Mouse (Mus musculus) midbrain, embryonic 11.5 days (tissue): ENCODE measurements around the gene Ren1. TPM values are rescaled to one million over a fixed set of nuclear protein-coding genes. Genes with fewer than 3 reads are reported as not detected.

Experiments
- ATAC-seq: fragments of 200-750 bp; cut with Nextera tagmentation; 2 replicates; pipeline ENCODE4 v1.8.0; 2017; ENCODE audit warnings: moderate TSS enrichment, moderate library complexity; ENCODE audit not compliant: low FRiP score
- DNase-seq: peaks from one replicate; pipeline ENCODE4 v3.0.0; 2015; ENCODE audit warnings: low spot score; ENCODE audit errors: missing footprints
- H3K27ac ChIP-seq: fragments of 300-500 bp; sonication (generic); 2 replicates; pipeline ENCODE4 v1.5.1; 2014; ENCODE audit warnings: low read depth, low read length
- H3K27me3 ChIP-seq: fragments of 300-500 bp; sonication (generic); 2 replicates; pipeline ENCODE4 v1.6.1; 2014; ENCODE audit warnings: mild to moderate bottlenecking, low read length, moderate library complexity, mixed read lengths; ENCODE audit not compliant: control insufficient read depth, insufficient read depth
- H3K36me3 ChIP-seq: fragments of 300-500 bp; sonication (generic); 2 replicates; pipeline ENCODE4 v1.6.1; 2014; ENCODE audit warnings: mild to moderate bottlenecking, low read length, moderate library complexity, mixed read lengths; ENCODE audit not compliant: control insufficient read depth, insufficient read depth
- H3K4me1 ChIP-seq: fragments of 300-500 bp; sonication (generic); 2 replicates; pipeline ENCODE4 v1.6.1; 2014; ENCODE audit warnings: low read length; ENCODE audit not compliant: control insufficient read depth, insufficient read depth
- H3K4me2 ChIP-seq: fragments of 300-500 bp; sonication (generic); 2 replicates; pipeline ENCODE4 v1.6.1; 2014; ENCODE audit warnings: mild to moderate bottlenecking, moderate library complexity
- H3K4me3 ChIP-seq: fragments of 300-500 bp; sonication (generic); 2 replicates; pipeline ENCODE4 v1.5.1; 2014; ENCODE audit warnings: low read depth, low read length
- H3K9ac ChIP-seq: fragments of 300-500 bp; sonication (generic); 2 replicates; pipeline ENCODE4 v1.6.1; 2014; ENCODE audit warnings: low read length
- H3K9me3 ChIP-seq: fragments of 300-500 bp; sonication (generic); 2 replicates; pipeline ENCODE4 v1.6.1; 2016; ENCODE audit warnings: low read length; ENCODE audit not compliant: control insufficient read depth
- WGBS: fragments of 180-500 bp; shearing (Covaris S2); extraction: QIAGEN DNeasy Blood & Tissue Kit; methylation state at CpG from one replicate; pipeline ENCODE4 v1.1.7; 2014; 5-methylcytosine and 5-hydroxymethylcytosine counted together
- polyA plus RNA-seq: library from polyadenylated mRNA; unstranded; fragments of >200 nt; fragmentation: Nextera tagmentation; extraction: Ambion mirVana; gene quantifications from 2 replicates; pipeline ENCODE4 v1.2.1, GENCODE M21; 2014

Ren1 gene
- polyA plus RNA-seq, 1 experiment from 2014 or later: not detected

- DNase-seq (no peak), ATAC-seq (no peak)
- no peaks in the 10 kb centered on the region for H3K36me3 ChIP-seq
- no peak overlapping the region for H3K9ac ChIP-seq
- H3K9me3 ChIP-seq: no peaks in the 10 kb centered on the region
- H3K27ac ChIP-seq: no peak overlapping the region
- 84% methylated on average over 4 of the region's 4 CpGs for WGBS
- peaks cover 2% of the 10 kb centered on the region; the same call in 1 of the 2 replicates for H3K4me1 ChIP-seq
- H3K4me2 ChIP-seq: no peak overlapping the region
- H3K27me3 ChIP-seq: no peaks in the 10 kb centered on the region
- no peak overlapping the region for H3K4me3 ChIP-seq
Observed at GRCm38 (mm10) chr1:133316577-133316976, 33.7 kb upstream of the Ren1 start.

DNA sequence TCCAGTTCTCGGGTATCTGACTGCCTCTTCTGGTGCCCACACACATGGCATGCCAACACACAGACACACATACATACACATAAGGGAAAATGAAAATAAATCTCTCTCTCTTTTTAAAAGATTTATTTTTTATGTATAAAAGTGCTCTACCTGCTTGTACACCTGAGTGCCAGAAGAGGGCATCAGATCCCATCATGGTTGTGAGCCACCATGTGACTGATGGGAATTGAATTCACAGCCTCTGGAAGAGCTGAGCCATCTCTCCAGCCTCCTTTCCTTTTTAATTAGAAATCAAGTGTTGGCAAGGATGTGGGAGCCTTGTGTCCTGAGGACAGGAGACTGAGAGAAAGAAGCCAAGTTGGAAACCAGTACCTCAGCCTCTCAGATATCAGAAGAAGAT lies 33.2 kb upstream of the Ren1 start:
- no peak for ATAC-seq

DNA sequence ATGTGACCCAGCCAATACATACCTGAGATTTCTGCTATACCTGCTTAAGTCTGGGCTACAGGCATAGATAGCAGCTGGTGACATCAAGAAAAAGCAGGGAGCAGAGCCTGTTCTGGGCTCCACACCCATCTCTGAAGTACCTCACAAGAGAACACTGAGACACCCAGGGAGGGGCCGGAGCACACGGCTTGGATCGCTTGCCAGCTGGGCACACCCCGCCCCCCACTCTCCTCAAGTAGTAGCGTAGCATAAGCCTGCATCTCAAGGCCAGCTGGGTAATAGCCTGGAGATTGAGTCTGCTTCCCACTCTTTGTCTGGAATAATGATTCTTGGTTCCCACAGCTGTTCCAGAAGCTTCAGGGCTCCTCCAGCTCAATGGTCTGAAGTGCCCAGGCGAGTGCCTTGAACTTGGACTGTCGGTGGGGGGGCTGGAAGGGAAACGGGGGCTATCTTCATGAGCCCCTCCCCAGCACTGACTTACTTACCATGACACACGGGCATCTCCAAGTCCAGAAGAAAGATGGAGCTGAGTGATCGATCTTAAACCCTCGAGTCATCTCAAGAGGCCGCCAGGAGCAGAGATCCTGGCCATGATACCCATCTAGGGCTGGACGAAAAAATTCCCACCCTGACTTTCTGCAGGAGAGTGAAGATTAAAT lies 28.9 kb upstream of the Ren1 start, which contains the start of gene Kiss1:
Kiss1 (plus strand) TSS at position 609 of the 659 bp plus-strand sequence.
- Histone ChIP-seq H3K4me1 (no peaks in the 10 kb centered on the region), H3K36me3 (no peaks in the 10 kb centered on the region), H3K4me2 (no peak within 1 kb of the TSS), H3K27me3 (no peaks in the 10 kb centered on the region), H3K9me3 (no peaks in the 10 kb centered on the region), H3K4me3 (no peak within 1 kb of the TSS), H3K9ac (no peak within 1 kb of the TSS), H3K27ac (no peak within 1 kb of the TSS)
- 83% methylated on average over 13 of the region's 13 CpGs for WGBS
- DNase-seq (no peak), ATAC-seq (no peak)

More for the DNA sequence above, 33.2 kb upstream of the Ren1 start:
- DNase-seq: no peak
- Histone ChIP-seq H3K4me1 (no peaks in the 10 kb centered on the region; the same call in 1 of the 2 replicates), H3K4me2 (no peak overlapping the region), H3K4me3 (no peak overlapping the region), H3K9me3 (no peaks in the 10 kb centered on the region), H3K9ac (no peak overlapping the region), H3K27me3 (no peaks in the 10 kb centered on the region), H3K27ac (no peak overlapping the region), H3K36me3 (no peaks in the 10 kb centered on the region)
- 71% methylated on average over 1 of the region's 1 CpGs for WGBS

DNA sequence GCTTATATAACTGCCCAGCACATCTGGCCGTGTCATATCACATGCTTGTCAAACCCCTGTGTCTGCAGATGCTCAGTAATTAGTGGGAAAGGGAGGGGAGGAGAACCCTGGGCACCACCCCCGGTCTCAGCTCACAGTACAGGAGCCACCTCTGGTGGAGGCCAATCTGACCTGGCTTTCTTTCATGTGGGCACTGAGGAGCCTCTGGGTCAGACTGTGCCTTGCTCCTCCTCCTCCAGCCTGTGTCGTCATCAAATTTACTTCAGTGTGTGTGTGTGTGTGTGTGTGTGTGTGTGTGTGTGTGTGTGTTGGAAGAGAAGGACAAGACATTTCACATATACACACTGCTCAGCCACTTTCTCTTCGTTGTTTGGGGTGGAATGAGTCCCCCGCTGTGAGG lies 27.0 kb upstream of the Ren1 start:
- 67% methylated on average over 5 of the region's 5 CpGs for WGBS
- Histone ChIP-seq H3K36me3 (no peaks in the 10 kb centered on the region), H3K27ac (no peak overlapping the region), H3K9me3 (no peaks in the 10 kb centered on the region), H3K9ac (no peak overlapping the region), H3K4me3 (no peak overlapping the region), H3K4me1 (peaks cover 2% of the 10 kb centered on the region; the same call in 1 of the 2 replicates), H3K27me3 (no peaks in the 10 kb centered on the region), H3K4me2 (no peak overlapping the region)
- ATAC-seq (no peak), DNase-seq (no peak)

GRCm38 (mm10) chr1:133325951-133326350 lies 24.4 kb upstream of the Ren1 start:
- H3K27ac ChIP-seq: no peak overlapping the region
- ATAC-seq (no peak), DNase-seq (no peak)
- no peaks in the 10 kb centered on the region for H3K36me3 ChIP-seq
- H3K27me3 ChIP-seq: peaks cover 12% of the 10 kb centered on the region; the same call in 1 of the 2 replicates
- H3K4me2 ChIP-seq: no peak overlapping the region
- H3K4me3 ChIP-seq: no peak overlapping the region
- WGBS: 86% methylated on average over 8 of the region's 8 CpGs
- H3K4me1 ChIP-seq: peaks cover 15% of the 10 kb centered on the region
- no peak overlapping the region for H3K9ac ChIP-seq
- H3K9me3 ChIP-seq: no peaks in the 10 kb centered on the region

GRCm38 (mm10) chr1:133327094-133327493 lies 23.2 kb upstream of the Ren1 start:
- Histone ChIP-seq H3K9ac (no peak overlapping the region), H3K27me3 (peaks cover 12% of the 10 kb centered on the region; the same call in 1 of the 2 replicates), H3K36me3 (no peaks in the 10 kb centered on the region), H3K9me3 (no peaks in the 10 kb centered on the region), H3K4me3 (no peak overlapping the region), H3K4me1 (peaks cover 18% of the 10 kb centered on the region), H3K4me2 (no peak overlapping the region), H3K27ac (no peak overlapping the region)
- no peak for DNase-seq
- 61% methylated on average over 5 of the region's 5 CpGs for WGBS
- ATAC-seq: no peak

- Histone ChIP-seq H3K27ac (no peak overlapping the region), H3K4me1 (peaks cover 18% of the 10 kb centered on the region), H3K4me3 (no peak overlapping the region), H3K4me2 (no peak overlapping the region), H3K9me3 (no peaks in the 10 kb centered on the region), H3K9ac (no peak overlapping the region), H3K27me3 (peaks cover 12% of the 10 kb centered on the region; the same call in 1 of the 2 replicates), H3K36me3 (no peaks in the 10 kb centered on the region)
- ATAC-seq (peak; percentile 45; the same call in 1 of the 2 replicates), DNase-seq (no peak)
- WGBS: 57% methylated on average over 6 of the region's 6 CpGs
Observed at GRCm38 (mm10) chr1:133328299-133328795, 22.0 kb upstream of the Ren1 start.

- DNase-seq: peak; percentile 93
- ATAC-seq: no peak
- peak overlapping the region; percentile 19 for H3K4me3 ChIP-seq
- H3K27ac ChIP-seq: no peak overlapping the region
- H3K9ac ChIP-seq: peak overlapping the region; percentile 58
- WGBS: 7% methylated on average over 34 of the region's 34 CpGs
- H3K4me1 ChIP-seq: peaks cover 18% of the 10 kb centered on the region
- no peaks in the 10 kb centered on the region for H3K9me3 ChIP-seq
- H3K36me3 ChIP-seq: no peaks in the 10 kb centered on the region
- peaks cover 12% of the 10 kb centered on the region; the same call in 1 of the 2 replicates for H3K27me3 ChIP-seq
- H3K4me2 ChIP-seq: peak overlapping the region; percentile 58
Observed at GRCm38 (mm10) chr1:133328896-133329637, 21.2 kb upstream of the Ren1 start.

DNA sequence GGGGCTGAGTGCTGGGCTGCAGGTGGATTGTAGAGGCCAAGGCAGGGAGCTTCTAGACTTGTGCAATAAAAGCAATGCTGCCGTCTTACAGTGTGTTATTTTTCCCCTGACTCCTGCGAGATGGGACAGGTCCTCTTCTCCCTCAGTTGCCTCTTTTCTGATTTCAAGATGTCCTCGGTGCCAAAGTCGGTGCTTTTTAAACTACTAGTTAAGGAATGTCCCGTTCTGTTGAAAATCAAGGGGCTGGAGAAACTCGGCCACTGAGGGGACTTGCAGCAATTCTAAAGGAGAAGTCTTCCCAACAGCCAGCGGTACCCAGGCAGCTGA lies 20.7 kb upstream of the Ren1 start:
- Histone ChIP-seq H3K9me3 (no peaks in the 10 kb centered on the region), H3K9ac (peak overlapping the region; percentile 58), H3K36me3 (no peaks in the 10 kb centered on the region), H3K4me1 (peaks cover 18% of the 10 kb centered on the region), H3K4me2 (peak overlapping the region; percentile 58), H3K27ac (no peak overlapping the region), H3K27me3 (peaks cover 12% of the 10 kb centered on the region; the same call in 1 of the 2 replicates), H3K4me3 (peak overlapping the region; percentile 19; the same call in 1 of the 2 replicates)
- ATAC-seq: no peak
- WGBS: 19% methylated on average over 7 of the region's 7 CpGs
- DNase-seq: peak; percentile 92
